In the genomic region with DNA sequence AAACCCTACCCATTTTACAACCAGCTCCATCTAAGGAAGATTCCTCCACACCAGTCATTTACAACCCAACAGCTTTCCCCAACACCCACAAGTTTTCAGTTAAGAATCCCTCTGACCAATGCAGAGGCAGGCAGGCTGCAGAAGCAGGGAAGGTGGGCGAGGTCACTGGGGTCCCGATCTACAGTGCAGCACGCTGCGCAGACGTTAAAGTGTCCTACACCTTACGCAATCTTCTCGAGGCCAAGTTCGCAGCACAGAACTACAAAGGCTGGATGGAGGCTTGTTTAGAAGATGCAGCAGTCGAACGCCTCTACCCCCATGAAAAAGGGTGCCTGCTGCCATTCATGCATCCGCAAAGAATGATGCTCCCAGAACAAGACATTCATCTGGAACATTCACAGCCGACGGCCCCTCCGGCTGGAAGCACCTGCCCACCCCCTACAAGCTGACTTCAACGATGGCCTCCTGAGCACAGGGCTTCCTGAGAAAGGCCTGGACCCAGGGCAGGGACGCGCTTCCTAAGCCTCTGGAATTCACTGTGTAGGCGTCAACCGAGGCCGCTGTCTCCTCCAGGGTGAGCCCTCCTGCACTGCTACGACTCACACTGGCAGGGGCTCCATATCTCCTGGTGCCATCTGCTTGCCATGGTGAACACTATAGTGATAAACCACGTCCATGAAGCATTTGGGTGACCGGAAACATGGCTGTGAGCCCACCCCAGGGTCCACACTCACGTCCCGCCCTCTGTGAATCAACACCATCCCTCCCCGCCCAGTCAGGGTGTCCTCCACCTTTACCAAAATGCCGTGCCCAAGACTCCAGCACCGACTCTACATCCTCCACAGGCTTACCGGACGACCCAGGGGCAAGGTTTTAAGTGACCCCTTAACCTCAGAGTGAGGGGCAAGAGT, we compare ENCODE assay signal across 8 mouse cellular contexts. TPM values are rescaled to one million over a fixed set of nuclear protein-coding genes. Genes with fewer than 3 reads are reported as not detected.
DNase-seq lines count a peak whose midpoint lies in the region; ATAC-seq lines count a peak whose summit lies in the region.

No protein-coding gene starts in this region.

- no peak for ATAC-seq in forebrain, embryonic 16.5 days
- no peak for ATAC-seq in kidney, embryonic 16.5 days (ENCODE audit: low FRiP score, low TSS enrichment)
- ATAC-seq in midbrain, embryonic 13.5 days: no peak

- H3K36me3 ChIP-seq in forebrain, embryonic 10.5 days (replicated peaks): no peaks in the 10 kb centered on the region
- H3K36me3 ChIP-seq in forebrain, embryonic 16.5 days (ENCODE audit: control insufficient read depth, insufficient read depth): no peaks in the 10 kb centered on the region
- H3K36me3 ChIP-seq in heart, embryonic 10.5 days: no peaks in the 10 kb centered on the region
- H3K36me3 ChIP-seq in kidney, embryonic 16.5 days (ENCODE audit: insufficient read depth, low read length): no peaks in the 10 kb centered on the region
- no peaks in the 10 kb centered on the region for H3K36me3 ChIP-seq in midbrain, embryonic 13.5 days

- no peaks in the 10 kb centered on the region for H3K9me3 ChIP-seq in forebrain, embryonic 10.5 days
- no peaks in the 10 kb centered on the region for H3K9me3 ChIP-seq in forebrain, embryonic 16.5 days (ENCODE audit: control insufficient read depth, low read length)
- no peaks in the 10 kb centered on the region for H3K9me3 ChIP-seq in heart, embryonic 10.5 days
- H3K9me3 ChIP-seq in kidney, embryonic 16.5 days (ENCODE audit: low read length): no peaks in the 10 kb centered on the region
- H3K9me3 ChIP-seq in midbrain, embryonic 13.5 days: no peaks in the 10 kb centered on the region

- no peak for DNase-seq in forebrain, embryonic 10.5 days (ENCODE audit: extremely low spot score, low spot score)
- peak; percentile 60 for DNase-seq in adrenal gland, postnatal 10 days
- DNase-seq in heart, embryonic 10.5 days (ENCODE audit: low spot score): no peak
- DNase-seq in thymus, postnatal 4 days: peak; percentile 51
- DNase-seq in layer of hippocampus, adult 9-11 months: no peak

- peak overlapping the region; percentile 48 for H3K4me3 ChIP-seq in forebrain, embryonic 10.5 days
- no peak overlapping the region for H3K4me3 ChIP-seq in forebrain, embryonic 16.5 days (replicated peaks; ENCODE audit: low read length)
- peak overlapping the region; percentile 56 for H3K4me3 ChIP-seq in heart, embryonic 10.5 days
- peak overlapping the region; percentile 43 for H3K4me3 ChIP-seq in kidney, embryonic 16.5 days (ENCODE audit: low read length)
- no peak overlapping the region for H3K4me3 ChIP-seq in midbrain, embryonic 13.5 days (replicated peaks)

- no peak overlapping the region for H3K4me2 ChIP-seq in forebrain, embryonic 16.5 days (ENCODE audit: low read length)
- peak overlapping the region; percentile 64 for H3K4me2 ChIP-seq in kidney, embryonic 16.5 days (replicated peaks; ENCODE audit: low read depth, low read length)
- H3K4me2 ChIP-seq in midbrain, embryonic 13.5 days (replicated peaks): no peak overlapping the region

- 90% methylated on average over 30 of the region's 30 CpGs for WGBS in forebrain, embryonic 10.5 days
- 91% methylated on average over 30 of the region's 30 CpGs for WGBS in forebrain, embryonic 16.5 days
- 75% methylated on average over 30 of the region's 30 CpGs for WGBS in heart, embryonic 10.5 days
- WGBS in kidney, embryonic 16.5 days: 58% methylated on average over 30 of the region's 30 CpGs
- 88% methylated on average over 30 of the region's 30 CpGs for WGBS in midbrain, embryonic 13.5 days

- H3K9ac ChIP-seq in forebrain, embryonic 16.5 days (replicated peaks; ENCODE audit: low read depth, low read length): no peak overlapping the region
- peak overlapping the region; percentile 72 for H3K9ac ChIP-seq in kidney, embryonic 16.5 days (replicated peaks; ENCODE audit: low read length)
- H3K9ac ChIP-seq in midbrain, embryonic 13.5 days (replicated peaks): no peak overlapping the region

- H3K4me1 ChIP-seq in forebrain, embryonic 10.5 days: peaks cover 88% of the 10 kb centered on the region
- H3K4me1 ChIP-seq in forebrain, embryonic 16.5 days (replicated peaks; ENCODE audit: control insufficient read depth, insufficient read depth, low read length): peaks cover 50% of the 10 kb centered on the region
- peaks cover 93% of the 10 kb centered on the region for H3K4me1 ChIP-seq in heart, embryonic 10.5 days
- peaks cover 69% of the 10 kb centered on the region for H3K4me1 ChIP-seq in kidney, embryonic 16.5 days (ENCODE audit: insufficient read depth, low read length)
- peaks cover 70% of the 10 kb centered on the region for H3K4me1 ChIP-seq in midbrain, embryonic 13.5 days (replicated peaks)

- peak overlapping the region; percentile 91 for H3K27ac ChIP-seq in forebrain, embryonic 10.5 days
- no peak overlapping the region for H3K27ac ChIP-seq in forebrain, embryonic 16.5 days (ENCODE audit: low read length)
- H3K27ac ChIP-seq in heart, embryonic 10.5 days: peak overlapping the region; percentile 96
- peak overlapping the region; percentile 99 for H3K27ac ChIP-seq in kidney, embryonic 16.5 days (ENCODE audit: low read length)
- peak overlapping the region; percentile 98 for H3K27ac ChIP-seq in midbrain, embryonic 13.5 days

- no peaks in the 10 kb centered on the region for H3K27me3 ChIP-seq in forebrain, embryonic 10.5 days (ENCODE audit: poor library complexity, severe bottlenecking)
- H3K27me3 ChIP-seq in forebrain, embryonic 16.5 days (replicated peaks; ENCODE audit: control insufficient read depth, insufficient read depth, low read length): no peaks in the 10 kb centered on the region
- no peaks in the 10 kb centered on the region for H3K27me3 ChIP-seq in heart, embryonic 10.5 days (ENCODE audit: insufficient read depth, poor library complexity, severe bottlenecking)
- H3K27me3 ChIP-seq in kidney, embryonic 16.5 days (ENCODE audit: insufficient read depth, low read length): no peaks in the 10 kb centered on the region
- no peaks in the 10 kb centered on the region for H3K27me3 ChIP-seq in midbrain, embryonic 13.5 days

RNA-seq across cellular contexts. Expression of a gene that starts 31.0 kb away (rescaled TPM):
- 36.9 and 40.6 TPM in 2 replicates for polyA plus RNA-seq in forebrain, embryonic 10.5 days (2016; fragmentation: Nextera tagmentation; extraction: Ambion mirVana)
- 20.9 and 21.5 TPM in 2 replicates for polyA plus RNA-seq in forebrain, embryonic 16.5 days (2015; fragmentation: Nextera tagmentation; extraction: Ambion mirVana)
- 10 to 100 TPM; 29.0 to 34.8 TPM for total RNA-seq in adrenal gland, postnatal 10 days (2021)
- polyA plus RNA-seq in heart, embryonic 10.5 days (2016; fragmentation: Nextera tagmentation; extraction: Ambion mirVana): 40.6 and 46.3 TPM in 2 replicates
- 50.6 and 52.9 TPM in 2 replicates for polyA plus RNA-seq in kidney, embryonic 16.5 days (2015; fragmentation: Nextera tagmentation; extraction: Ambion mirVana)
- 16.8 and 19.0 TPM in 2 replicates for polyA plus RNA-seq in midbrain, embryonic 13.5 days (2015; fragmentation: Nextera tagmentation; extraction: Ambion mirVana)

RNA-seq across cellular contexts. Expression of a gene that starts 33.6 kb away (rescaled TPM):
- 1.5 and 2.0 TPM in 2 replicates for polyA plus RNA-seq in forebrain, embryonic 10.5 days (2016; fragmentation: Nextera tagmentation; extraction: Ambion mirVana)
- 1.5 and 2.0 TPM in 2 replicates for polyA plus RNA-seq in forebrain, embryonic 16.5 days (2015; fragmentation: Nextera tagmentation; extraction: Ambion mirVana)
- 10 to 100 TPM; 13.4 to 14.2 TPM for total RNA-seq in adrenal gland, postnatal 10 days (2021)
- polyA plus RNA-seq in heart, embryonic 10.5 days (2016; fragmentation: Nextera tagmentation; extraction: Ambion mirVana): 2.1 and 2.5 TPM in 2 replicates
- polyA plus RNA-seq in kidney, embryonic 16.5 days (2015; fragmentation: Nextera tagmentation; extraction: Ambion mirVana): 14.8 and 15.7 TPM in 2 replicates
- polyA plus RNA-seq in midbrain, embryonic 13.5 days (2015; fragmentation: Nextera tagmentation; extraction: Ambion mirVana): 1.4 and 2.0 TPM in 2 replicates

RNA-seq across cellular contexts. Expression of a gene that starts 49.9 kb away (rescaled TPM):
- 9.0 and 9.1 TPM in 2 replicates for polyA plus RNA-seq in forebrain, embryonic 10.5 days (2016; fragmentation: Nextera tagmentation; extraction: Ambion mirVana)
- 11.0 and 13.7 TPM in 2 replicates for polyA plus RNA-seq in forebrain, embryonic 16.5 days (2015; fragmentation: Nextera tagmentation; extraction: Ambion mirVana)
- 1 to 10 TPM; 1.6 to 1.9 TPM for total RNA-seq in adrenal gland, postnatal 10 days (2021)
- polyA plus RNA-seq in heart, embryonic 10.5 days (2016; fragmentation: Nextera tagmentation; extraction: Ambion mirVana): 2.4 and 2.9 TPM in 2 replicates
- polyA plus RNA-seq in kidney, embryonic 16.5 days (2015; fragmentation: Nextera tagmentation; extraction: Ambion mirVana): 3.7 and 4.4 TPM in 2 replicates
- 16.4 and 16.9 TPM in 2 replicates for polyA plus RNA-seq in midbrain, embryonic 13.5 days (2015; fragmentation: Nextera tagmentation; extraction: Ambion mirVana)

Comparison
In these comparisons a context has a peak if more than half of its experiments do, and no peak if none do; other contexts are left out.
1. H3K4me3 ChIP-seq: peak in forebrain, embryonic 10.5 days (single experiment), heart, embryonic 10.5 days (single experiment) and kidney, embryonic 16.5 days (single experiment); none in forebrain, embryonic 16.5 days (single experiment) and midbrain, embryonic 13.5 days (single experiment).
2. DNase-seq: peak in adrenal gland, postnatal 10 days (single experiment) and thymus, postnatal 4 days (single experiment); none in forebrain, embryonic 10.5 days (single experiment), heart, embryonic 10.5 days (single experiment) and layer of hippocampus, adult 9-11 months (single experiment).